Mouse (Mus musculus): Measurements from ENCODE around the gene Vmn1r219.
"Not testable (repeated sequence)": the region's sequence is repeated elsewhere in the genome, so short reads cannot be mapped to it uniquely, and the experiment has no call there.

DNA sequence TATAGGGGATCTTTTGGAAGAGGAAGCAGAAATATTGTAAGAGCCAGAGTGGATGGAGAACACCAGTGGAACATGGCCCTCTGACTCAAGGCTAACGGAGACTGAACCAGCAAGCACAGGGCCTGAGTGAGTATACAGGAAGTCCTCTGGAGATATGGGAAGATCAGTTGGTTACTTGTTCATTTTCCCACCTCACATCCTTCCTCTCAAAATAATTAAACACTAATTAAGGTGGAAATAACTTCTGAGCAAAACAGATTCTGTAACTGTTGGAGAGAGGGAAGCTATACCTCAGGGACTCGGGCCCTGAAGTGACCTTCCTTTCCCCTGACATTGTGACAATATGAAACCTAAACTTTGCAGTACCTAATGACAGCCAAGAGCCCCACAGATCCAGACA is 54.7 kb downstream of the Vmn1r219 start, which contains the start of gene Vmn1r221:
- not testable (repeated sequence) for TF ChIP-seq CTCF (IDR thresholded peaks at IDR 0.05; ENCODE audit: control insufficient read depth, insufficient read depth, low read length); POLR2A (IDR thresholded peaks at IDR 0.05; ENCODE audit: borderline replicate concordance, control insufficient read depth, low read depth, low read length)

Measured in bone marrow, adult 2 months (tissue).